Mouse (Mus musculus): ENCODE data around the gene Brd3.
A peak's percentile ranks its signal among the peaks of the same experiment; 100 is the strongest.

Gene Brd3

DNA sequence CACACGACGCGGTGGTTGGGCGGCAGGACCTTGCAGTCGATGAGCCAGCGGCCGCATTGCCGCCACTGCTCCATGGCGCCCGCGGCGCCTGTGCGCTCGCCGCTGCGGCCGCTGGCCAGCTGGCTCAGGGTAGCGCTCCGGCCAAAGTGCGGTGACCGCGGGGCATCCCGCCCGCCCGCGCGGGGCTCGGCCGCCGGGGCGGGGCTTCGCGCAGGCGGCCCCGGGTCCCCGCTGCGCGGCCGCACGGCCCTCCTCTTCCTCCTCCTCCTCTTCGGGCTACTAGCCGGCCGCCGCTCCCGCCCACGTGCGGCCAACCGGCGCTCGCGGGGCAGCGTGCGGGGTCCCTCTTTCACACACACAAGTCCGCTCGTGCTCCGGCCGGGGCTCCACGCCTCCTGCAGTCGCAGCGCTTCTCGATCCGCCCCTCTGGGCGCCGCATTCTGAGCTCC, 81.0 kb downstream of the Brd3 start:
- peak in 1 of 2 experiments; percentile 37 for DNase-seq (ENCODE audit: low spot score in 2 of 2)

DNA sequence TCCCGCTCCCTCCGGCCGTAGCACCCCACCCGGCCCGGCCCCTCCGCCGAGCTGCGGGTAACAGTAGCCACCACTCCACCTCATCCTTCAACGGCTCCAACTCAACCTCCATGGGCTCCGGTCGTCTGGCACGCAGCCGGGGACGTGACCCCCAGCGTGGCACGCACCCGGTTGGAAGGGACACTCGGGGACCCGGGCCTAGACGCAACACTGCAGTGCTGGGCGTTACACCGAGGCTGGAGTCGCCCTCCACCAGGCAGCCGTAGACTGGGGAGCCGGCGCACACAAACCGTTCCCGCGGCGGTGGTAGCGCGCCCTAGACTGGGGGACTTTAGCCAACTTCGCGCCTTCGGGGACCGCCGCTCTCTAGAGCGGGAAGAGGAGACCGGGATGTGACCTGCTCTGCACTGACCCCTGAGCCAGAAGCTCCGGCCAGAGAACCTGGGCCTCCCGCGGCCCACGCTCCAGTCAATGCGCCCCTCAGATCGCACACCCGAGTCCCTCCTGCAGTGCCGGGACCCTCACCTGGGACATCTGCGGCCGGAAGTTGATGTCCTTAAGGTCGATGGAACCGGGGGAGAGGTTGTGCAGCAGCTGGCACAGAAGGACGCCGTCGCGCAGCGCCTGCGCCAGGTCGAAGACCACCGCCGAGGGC, 81.6 kb downstream of the Brd3 start:
- DNase-seq (ENCODE audit: low spot score in 2 of 2) = peak in 1 of 2 experiments; percentile 41

DNA sequence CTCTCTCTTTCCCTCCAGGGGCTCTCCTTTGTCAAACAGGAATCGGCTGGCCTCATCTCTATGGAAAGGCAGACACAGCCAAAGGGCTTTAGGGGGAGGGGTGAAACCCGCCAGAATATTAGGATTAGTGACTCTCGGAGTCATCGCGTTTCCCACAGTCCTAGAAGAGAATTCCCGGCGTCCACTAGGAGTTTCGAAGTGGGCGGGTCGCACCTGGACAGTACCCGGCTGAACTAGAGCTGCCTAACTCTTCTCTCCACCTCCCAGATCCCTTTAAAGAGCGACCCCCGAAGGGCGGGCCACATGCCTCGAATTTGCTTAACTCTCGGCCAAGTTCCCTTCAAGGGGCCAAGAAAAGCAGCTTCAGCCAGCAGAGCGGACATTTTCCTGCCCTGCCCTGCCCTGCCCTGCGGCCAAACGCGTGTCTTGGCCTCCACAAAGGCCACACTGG, 82.3 kb downstream of the Brd3 start:
- no peak for DNase-seq (ENCODE audit: low spot score in 2 of 2)

DNA sequence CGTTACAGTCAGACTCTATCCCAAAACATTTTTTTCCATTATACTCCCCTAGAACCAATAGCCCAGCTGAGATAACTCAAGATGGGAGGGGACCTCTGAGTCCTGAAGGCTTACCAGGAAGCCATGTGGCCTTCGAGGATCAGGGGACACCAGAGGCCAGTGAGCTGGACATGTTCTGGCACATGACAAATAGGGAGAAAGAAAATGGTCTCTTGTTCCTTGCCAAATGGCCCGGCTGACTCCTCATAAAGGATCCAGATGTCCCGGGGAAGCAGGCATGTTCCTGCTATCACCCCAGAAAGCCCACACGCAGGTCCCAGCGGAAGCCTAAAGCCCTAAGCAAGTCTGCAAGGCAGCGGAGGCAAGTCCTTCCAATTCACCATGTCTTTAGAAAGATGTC, 83.9 kb downstream of the Brd3 start:
- DNase-seq (ENCODE audit: low spot score in 2 of 2) = no peak

DNA sequence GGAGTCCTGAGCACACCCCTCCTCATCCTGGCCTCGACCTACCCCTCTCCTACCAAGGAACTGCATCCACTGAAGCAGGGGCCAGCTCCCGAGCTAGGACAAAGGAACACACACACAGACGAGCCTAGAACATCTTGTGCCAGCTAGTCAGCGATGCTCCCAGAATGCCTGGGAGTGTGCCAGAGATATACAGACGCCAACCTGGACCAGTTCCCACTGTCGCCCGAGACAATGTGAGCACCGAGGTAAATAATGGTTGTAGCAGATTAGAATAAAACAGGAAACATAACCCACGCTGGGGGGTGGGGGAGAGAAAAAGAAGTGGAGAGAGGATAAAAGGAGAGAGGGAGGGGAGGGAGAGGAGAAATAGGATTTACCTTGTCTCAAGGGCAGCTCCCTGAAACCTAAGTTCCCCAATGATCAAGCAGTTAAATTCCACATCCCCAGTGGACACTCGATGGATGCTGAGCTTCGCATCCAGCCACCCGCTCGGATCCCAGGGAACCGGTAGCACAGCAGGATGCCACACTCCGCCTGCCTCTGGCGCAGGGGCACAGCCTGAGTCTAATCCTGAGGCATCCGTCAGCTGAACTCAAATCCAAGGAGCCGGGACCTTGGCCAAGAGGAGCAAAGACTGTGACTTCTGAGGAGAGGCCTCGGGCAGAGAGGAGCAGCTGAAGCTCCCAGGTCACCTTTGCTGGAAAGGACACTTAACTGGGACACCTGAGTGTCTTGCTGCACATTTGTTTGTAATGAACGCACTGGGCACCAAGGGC, 86.0 kb downstream of the Brd3 start:
- no peak for DNase-seq (ENCODE audit: low spot score in 2 of 2)

DNA sequence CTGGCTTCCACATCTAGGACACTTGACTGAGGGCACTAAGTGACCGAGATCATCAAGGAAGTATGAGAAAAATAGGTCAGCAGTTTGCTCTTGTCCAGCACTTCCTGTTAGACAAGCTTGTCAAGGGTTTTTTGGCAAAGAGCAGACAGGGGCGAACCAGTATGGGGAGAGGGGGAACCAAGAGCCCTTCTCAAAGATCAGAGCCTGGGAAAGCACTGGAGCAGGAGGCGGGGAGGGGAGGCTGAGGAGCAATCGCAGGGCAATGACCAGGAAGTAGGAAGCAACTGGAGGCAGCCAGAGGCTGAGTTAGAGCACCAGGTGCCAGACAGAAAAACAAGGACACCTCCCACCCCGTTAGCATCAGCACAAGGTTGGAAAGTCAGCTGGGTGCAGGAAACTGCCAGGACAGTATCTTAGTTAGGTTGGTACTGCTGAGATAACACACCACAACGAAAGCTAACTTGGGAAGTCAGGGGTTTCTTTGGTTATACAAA, 88.8 kb downstream of the Brd3 start:
- DNase-seq (ENCODE audit: low spot score in 2 of 2) = no peak

DNA sequence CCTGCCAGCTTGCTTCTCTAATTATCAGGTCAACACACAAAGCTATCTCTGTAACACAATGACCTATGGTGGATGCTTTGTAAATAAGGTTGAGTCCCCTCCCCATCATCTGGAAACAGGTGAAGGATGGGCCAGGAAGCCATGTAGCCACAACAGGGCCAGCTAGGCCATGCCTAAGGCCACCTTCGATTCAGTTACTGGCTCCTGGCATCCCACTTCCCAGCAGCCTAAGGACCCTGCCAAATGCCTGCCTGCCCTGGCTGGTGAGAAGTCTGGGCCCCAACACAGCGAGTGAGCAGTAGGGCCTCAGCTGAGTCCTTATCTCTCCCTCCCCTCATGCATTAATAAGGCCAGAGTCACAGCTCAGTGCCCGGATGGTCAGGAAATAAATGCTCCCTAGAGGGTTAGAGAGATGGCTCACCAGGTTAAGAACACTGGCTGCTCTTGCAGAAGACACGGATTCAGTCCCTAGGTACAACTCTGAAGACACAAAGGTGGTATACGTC, 89.8 kb downstream of the Brd3 start:
- no peak for DNase-seq (ENCODE audit: low spot score in 2 of 2)

DNA sequence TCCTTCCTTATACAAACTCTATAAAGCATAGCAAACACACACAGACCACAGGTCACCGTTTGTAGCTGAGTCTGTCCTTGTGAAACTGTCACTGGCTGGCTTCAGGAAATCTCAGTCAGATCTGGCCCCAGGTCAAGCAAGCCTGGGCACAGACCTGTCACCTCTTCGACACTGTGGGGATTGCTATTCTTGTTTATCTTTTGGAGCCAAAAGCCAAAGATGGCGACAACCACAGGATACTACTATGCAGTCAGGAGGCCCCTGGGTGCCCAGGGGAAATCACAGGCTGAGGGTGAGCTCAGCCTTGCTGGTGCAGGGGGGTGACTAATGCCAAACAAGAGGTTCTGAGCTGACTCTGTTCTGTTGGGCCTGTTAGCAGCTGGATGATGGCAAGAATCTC, 91.0 kb downstream of the Brd3 start:
- no peak for DNase-seq (ENCODE audit: low spot score in 2 of 2)

DNA sequence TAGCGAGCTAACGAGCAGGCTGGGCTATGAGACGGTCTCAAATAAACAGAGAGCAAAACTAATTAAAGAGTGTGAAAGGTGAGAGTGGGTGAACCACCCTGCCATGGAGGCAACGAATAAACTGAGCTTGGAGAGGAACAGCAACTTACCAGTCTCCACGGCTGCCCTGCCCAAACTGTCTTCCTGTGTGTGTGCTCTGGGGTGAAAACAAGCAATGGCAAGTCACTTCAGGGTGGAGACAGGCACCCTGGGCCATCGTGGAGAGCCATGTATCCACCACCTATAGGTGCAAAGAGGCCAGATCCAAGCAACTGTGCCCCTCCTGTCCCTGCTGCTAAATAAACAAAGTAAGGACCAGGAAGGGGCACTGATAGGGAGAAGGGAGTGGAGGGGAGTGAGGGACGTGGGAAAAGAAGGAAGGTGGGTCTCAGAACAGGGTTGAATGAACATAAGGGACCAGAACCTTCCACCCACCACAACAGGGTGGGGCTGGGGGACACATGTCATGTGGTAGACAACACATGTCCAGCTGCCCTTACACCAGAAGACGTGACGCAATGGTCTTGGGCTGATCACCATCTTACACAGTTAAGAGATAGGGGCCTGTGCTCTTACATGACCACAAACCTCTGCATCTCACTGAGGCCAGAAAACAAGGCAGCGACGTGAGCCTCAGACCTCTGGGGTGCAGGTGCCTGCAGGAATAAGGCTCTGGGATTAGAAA, 92.2 kb downstream of the Brd3 start:
- DNase-seq (ENCODE audit: low spot score in 2 of 2) = no peak

DNA sequence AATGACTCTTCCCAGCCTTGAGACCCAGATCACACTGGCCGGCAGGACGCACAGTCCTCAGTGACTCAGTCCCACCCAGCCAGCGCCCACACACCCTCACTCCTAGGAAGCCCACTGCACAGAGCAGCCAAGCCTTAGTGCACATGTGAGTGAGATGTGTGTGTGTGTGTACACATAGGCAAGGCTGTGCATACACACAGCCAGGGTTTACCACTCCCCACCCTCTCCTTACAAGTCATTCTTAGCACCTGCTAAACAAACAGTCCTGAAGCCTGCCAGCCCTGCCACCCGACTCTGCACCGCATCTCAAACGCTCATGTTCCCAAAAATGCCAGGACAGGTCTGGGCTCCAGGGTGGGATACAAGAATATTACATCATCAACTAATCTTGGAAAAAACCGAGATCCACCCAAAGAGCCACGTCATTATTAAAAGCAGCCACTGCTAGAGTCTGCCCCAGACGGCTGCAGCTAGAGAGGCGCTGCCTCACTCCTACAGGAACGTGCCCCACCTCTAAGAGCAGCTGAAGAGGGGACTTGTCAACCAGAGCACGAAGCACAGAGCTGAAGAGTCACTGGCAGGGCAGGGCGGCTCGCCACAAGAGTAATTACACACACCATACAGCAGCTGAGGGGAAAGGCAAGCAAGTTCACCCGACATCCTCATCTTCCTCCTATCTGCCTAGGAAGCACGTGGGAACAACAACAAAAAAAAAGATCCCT, 93.4 kb downstream of the Brd3 start:
- no peak for DNase-seq (ENCODE audit: low spot score in 2 of 2)

DNA sequence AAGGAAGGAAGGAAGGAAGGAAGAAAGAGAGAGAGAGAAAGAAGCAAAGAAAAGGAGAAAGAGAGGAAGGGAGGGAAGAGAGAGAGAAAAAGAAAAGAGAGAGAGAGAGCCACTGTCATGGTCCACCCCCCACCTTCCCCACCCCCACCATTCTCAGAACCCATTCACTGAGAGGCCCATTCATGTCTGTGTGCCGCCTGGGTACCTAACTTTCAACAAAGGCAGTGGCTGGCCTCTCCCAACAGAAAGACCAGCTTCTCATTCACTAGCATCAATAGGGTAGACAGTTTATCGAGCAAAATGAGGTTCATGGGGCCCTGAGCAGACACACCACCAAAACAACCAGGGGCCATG, 93.9 kb downstream of the Brd3 start:
- DNase-seq (ENCODE audit: low spot score in 2 of 2) = no peak

DNA sequence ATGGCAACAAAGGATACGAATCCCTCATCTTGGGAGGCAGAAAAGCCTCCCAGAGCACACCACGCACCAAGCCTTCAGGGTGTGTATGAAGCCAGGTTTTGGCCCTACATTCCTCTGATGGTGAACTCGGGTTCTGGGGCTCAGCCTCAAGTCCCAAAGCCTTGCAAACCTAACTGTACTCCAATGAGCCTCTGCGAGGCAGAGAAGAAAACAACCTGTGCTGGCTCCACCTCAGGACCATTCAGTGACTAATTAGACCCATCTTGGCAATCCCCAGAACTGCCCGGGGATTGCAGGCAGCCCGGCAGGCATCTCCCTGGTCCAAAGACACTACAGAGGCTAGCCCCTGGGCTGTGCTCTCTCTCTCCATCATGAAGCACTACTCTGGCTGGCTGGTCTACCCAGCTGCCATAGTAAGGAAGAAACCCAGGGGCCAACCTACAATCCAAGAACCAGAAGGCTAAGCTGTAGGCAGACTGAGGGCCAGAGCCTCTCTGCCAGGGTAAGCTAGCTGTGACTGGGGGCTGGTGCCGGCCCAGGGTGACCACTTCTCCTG, 95.1 kb downstream of the Brd3 start:
- no peak for DNase-seq (ENCODE audit: low spot score in 2 of 2)

DNA sequence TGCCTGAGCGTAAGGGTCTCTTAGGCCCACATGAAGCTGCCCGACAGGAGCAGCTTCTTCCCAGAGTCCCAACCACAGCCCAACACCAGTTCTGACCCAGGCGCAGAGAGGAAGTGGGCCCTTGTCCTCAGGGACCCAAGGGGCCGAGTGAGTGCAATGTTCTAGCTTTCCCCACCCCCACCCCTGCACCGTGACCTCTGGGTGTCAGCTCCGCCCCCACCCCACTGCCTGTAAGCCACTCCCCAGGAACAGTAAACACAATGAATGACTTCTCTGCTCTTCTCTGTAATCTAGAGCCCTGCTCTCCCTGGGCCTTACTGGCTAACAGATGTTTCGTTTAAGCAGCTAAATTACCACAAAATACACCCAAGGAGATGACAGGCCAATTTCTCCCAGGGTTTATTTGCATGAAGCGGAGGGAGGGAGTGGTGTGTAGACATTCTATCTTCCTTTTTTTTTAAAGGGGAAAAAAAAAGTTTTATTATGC, 95.7 kb downstream of the Brd3 start:
- DNase-seq (ENCODE audit: low spot score in 2 of 2) = no peak

DNA sequence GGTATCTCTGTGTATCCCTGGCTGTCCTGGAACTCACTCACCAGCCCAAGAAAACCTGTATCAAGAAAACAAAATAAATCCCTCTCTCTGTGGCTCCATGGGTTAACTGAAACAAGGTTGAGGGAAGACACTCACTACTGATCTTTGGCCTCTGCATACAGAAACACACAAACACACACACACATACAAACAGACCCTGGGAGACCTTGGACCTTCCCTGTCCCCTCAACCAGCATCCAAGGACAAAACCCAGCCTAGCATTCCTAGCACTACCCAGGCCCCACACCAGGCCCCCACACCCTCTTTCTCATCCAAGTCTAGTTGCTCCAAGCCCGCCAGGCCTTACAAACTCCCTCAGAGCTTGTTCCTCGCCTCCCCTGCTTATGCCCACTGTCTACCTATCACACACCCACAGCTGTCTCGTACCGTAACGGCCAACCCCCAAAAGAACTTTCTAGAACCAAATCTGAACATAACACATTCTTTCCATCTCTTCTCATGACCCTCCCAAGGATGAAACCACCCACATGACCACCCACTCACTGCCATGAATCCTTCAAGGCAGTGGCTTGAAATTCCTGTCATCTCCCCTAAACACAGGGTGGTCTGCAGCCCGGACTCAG, 96.8 kb downstream of the Brd3 start:
- no peak for DNase-seq (ENCODE audit: low spot score in 2 of 2)

DNA sequence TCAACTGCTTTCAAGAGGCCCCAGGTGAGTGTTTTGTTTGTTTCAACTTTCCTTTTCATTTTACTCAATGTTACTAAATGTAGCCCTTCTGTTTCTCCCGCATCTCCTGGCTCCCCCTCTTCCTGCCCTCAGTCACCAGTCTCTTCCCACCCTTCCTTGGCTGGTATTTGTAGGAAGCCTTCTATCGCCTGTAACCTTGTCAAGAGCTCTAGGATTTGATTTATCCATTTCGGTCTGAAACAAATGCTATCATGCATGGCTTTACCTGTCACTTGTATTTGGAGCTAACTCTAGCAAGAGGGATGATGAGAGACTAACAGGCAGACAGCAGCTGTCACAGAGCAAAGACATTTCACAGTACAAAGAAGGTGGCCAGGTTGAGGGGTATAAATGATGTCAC, 99.3 kb downstream of the Brd3 start:
- DNase-seq (ENCODE audit: low spot score in 2 of 2) = no peak

DNA sequence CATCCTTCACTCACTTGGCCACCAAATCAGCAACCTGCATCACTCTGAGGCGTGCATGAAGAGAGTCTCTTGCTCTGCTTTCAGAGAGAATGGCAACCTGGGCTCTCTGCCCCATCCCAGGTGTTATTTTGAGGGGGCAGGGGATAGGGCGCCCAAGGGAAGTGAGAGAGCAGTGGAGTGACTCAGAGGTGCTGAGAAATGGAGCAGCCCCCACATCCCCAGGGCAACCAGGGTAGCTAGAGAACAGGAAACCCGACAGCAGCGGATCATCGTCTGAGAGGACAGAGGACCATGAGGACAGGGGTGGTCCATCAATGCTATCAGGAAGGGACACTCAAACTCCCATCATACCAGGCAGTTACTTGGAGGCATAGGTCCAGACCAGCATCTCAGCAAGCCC, 100.5 kb downstream of the Brd3 start:
- no peak for DNase-seq (ENCODE audit: low spot score in 2 of 2)

DNA sequence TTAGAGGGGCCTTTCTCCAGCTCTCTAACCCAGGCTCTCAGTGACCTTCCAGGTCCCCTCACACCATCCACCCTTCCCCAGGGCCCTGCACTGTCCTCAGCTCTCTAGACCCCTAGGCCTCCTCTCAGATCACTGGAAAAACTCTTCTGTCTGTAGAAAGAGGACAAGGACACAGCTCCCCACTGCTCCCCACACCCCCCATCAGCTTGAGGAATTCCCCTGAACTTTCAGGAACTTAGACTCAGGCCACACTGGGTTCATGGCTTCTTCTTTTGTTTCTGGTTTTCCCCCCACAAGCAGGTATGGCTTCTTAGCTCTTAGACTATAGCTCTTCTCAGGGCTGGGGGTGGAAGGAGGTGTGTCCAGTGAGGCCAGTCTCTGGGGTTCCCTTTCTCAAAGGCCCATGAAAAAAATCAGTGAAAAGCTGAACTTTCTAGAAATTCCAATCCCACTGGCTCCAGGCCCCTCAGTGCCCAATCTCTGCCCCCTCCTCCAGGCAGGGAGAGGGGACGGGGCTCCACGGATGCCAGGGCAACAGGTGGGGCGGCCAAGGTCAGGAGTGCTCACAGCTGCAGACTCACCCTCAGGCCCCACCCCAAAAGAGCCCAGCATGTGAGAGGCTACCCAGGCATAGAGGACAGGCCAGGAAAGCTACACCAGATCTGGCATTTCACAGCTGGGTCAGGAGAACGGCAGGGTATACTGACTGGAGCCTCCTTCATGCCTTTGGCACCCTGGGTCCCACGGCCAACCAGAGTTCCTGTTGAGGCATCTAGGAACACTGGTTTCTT, 102.2 kb downstream of the Brd3 start:
- DNase-seq (ENCODE audit: low spot score in 2 of 2) = no peak

DNA sequence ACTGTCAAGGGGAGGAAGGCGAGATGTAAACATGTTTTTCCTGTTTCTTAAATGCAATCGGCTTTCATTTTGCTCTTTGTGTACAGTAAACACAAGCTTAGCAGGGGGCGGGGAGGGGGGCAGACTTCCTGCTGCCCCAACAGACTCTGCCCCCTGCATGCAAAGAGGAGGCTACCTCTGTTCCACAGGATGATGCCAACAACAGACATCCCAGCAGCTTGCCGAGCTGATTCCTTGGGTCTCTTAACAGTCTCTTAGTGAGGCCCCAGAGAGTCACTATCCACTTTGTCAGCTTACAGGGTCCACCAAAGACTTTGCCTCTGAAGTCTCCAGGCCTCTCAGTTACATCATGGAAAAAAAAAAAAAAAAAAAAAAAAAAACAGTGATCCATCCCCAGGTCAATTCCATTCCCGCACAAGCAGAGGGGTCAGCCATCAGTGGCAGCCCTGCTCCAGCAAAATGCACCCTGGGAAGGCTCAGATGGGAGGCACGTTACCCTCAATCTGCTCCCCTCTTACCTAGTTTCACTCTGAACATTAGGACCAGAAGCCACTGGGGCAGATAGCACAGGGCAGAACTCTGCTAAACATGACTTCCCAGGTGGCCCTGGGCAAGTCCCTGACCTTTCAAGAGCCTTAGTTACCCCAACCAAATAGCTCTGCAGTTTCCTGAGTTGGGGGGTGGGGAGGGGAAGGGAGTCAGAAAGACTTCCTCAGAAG, 102.9 kb downstream of the Brd3 start:
- no peak for DNase-seq (ENCODE audit: low spot score in 2 of 2)

DNA sequence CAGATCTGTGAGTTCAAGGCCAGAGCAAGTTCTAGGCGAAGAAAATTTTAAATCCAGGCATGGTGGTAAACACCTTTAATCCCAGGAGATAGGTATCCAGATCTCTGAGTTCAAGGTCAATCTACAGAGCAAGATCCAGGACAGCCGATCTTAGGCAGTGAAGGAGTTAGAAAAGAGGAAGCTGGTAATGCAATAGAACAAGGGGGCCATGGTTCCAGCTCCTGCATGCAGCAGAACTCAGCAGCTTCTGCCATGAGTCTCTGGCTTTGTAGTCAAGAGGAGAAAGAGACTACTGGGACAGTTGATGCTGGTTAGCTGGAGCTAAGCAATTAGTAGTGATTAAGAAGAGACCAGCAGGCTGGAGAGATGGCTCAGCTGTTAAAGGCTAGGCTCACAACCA, 105.9 kb downstream of the Brd3 start:
- no peak for DNase-seq (ENCODE audit: low spot score in 2 of 2)

Measured in frontal cortex, postnatal 10 days (tissue).